Mouse (Mus musculus): Measurements from ENCODE around the gene Polr2j.

Gene Polr2j

GRCm38 (mm10) chr5:136115891-136116783 lies at the start of gene Polr2j:
Gene Polr2j, plus strand, starts transcription at chr5:136116631.
- peak; percentile 99 for DNase-seq (ENCODE audit: low read depth)

- no peak for DNase-seq (ENCODE audit: low read depth)
Measured at GRCm38 (mm10) chr5:136069411-136069810, 47.0 kb upstream of the Polr2j start.

GRCm38 (mm10) chr5:136073051-136073450 lies 43.4 kb upstream of the Polr2j start:
- no peak for DNase-seq (ENCODE audit: low read depth)

- DNase-seq (ENCODE audit: low read depth): no peak
Measured at GRCm38 (mm10) chr5:136073526-136073925, 42.9 kb upstream of the Polr2j start.

- DNase-seq (ENCODE audit: low read depth): no peak
Measured at GRCm38 (mm10) chr5:136075076-136075475, 41.4 kb upstream of the Polr2j start.

DNA sequence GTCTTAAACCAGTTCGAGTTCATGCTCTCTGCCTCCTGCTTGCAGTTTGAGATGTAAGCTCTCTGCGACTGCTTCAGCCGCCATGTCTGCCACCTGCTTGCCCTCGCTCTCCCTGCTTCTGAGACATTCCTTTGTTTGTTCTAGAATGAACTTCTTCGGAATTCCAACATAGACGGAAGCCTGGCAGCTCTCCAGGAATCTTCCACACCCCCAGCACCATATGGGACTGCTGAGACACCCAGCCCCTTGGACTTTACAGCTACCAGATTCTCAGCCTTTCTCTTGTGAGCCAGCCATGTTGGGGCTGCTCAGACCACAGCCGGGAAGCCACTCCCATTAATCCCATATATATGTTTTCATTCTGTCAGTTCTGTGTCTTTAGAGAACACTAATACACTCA lies 40.1 kb upstream of the Polr2j start:
- DNase-seq (ENCODE audit: low read depth): no peak

- no peak for DNase-seq (ENCODE audit: low read depth)
Measured at GRCm38 (mm10) chr5:136077001-136077550, 39.4 kb upstream of the Polr2j start.

DNA sequence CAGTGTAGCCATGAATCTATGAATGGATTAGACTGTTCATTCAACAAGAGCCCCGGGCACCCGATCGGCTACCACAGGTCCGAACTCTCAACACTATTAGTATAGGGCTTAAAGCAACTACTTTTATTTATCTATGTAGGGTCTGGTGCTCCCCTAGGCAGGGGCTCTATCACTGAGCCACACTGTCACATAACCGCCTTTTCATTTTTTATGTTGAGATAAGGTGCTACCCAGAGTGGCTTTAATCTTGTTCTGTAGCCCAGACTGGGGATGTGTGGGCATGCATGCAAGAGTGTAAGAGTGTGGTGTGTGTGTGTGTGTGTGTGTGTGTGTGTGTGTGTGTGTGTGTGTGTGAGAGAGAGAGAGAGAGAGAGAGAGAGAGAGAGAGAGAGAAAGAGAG lies 38.3 kb upstream of the Polr2j start:
- DNase-seq (ENCODE audit: low read depth): no peak

GRCm38 (mm10) chr5:136082345-136082744 lies 34.1 kb upstream of the Polr2j start:
- peak; percentile 64 for DNase-seq (ENCODE audit: low read depth)

GRCm38 (mm10) chr5:136083669-136084107 lies 32.7 kb upstream of the Polr2j start, which contains the start of gene Rasa4:
Gene Rasa4, plus strand, starts transcription at chr5:136083916.
- peak; percentile 97 for DNase-seq (ENCODE audit: low read depth)

DNA sequence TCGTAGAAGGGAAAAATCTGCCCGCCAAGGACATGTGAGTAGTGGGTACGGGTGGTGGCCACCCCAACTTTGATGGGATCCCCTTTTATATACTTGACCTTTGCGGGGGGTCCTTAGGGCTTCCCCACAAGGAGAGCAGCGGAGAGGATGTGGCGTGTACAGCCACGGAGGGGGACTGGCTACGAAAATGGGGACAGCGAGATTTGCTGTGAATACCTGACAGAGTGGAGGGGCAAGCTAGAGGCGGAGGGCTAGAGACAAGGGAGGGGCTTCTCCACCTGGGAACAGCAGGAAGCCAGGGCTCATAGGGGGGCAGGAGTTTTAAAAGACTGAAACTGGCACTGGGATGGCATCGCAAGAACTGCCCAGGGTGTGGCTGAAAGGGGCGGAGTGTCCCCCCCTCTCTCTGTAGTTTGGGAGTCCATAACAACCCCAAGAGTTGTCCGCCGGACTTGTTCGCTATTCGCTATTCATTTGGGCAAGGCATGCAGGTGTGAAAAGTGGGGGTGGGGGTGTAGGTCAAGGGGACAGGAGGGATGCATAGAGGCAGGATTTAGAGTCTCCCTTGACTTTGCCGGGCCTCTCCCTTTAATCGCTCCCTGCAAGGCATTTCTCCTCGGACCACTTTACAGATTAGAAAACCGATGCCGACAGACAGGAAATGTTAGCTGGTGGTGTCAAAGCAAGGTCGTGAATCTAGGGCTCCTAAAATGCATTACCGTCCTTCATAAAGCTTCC lies 32.1 kb upstream of the Polr2j start:
- no peak for DNase-seq (ENCODE audit: low read depth)

GRCm38 (mm10) chr5:136084891-136085651 lies 31.4 kb upstream of the Polr2j start:
- peak; percentile 66 for DNase-seq (ENCODE audit: low read depth)

- DNase-seq (ENCODE audit: low read depth): no peak
Measured at GRCm38 (mm10) chr5:136086290-136086689, 30.1 kb upstream of the Polr2j start.

GRCm38 (mm10) chr5:136088821-136089575 lies 27.4 kb upstream of the Polr2j start:
- no peak for DNase-seq (ENCODE audit: low read depth)

DNA sequence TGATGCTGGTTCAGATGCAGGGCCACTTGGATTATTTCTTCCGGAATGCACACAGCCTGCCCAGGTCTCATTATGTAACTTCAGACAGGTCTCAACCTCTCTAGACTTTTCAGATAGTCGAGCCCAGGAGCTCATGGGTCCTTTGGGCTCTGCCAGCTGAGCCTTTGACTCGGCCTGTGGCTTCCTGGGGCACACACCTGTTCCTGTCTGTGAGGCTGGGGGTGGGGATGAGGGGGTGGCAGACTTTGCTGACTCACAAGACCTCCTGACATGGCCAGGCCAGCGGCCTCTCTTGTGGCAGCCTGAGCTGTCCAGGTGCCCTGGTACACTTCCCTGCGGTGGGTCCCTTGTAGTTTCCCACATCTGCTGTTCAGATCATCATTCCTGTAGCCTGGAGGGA lies 24.5 kb upstream of the Polr2j start:
- DNase-seq (ENCODE audit: low read depth): no peak

GRCm38 (mm10) chr5:136094249-136095010 lies 22.0 kb upstream of the Polr2j start:
- DNase-seq (ENCODE audit: low read depth): no peak

GRCm38 (mm10) chr5:136095089-136095488 lies 21.3 kb upstream of the Polr2j start:
- DNase-seq (ENCODE audit: low read depth): no peak

- no peak for DNase-seq (ENCODE audit: low read depth)
Measured at GRCm38 (mm10) chr5:136098536-136098935, 17.9 kb upstream of the Polr2j start.

DNA sequence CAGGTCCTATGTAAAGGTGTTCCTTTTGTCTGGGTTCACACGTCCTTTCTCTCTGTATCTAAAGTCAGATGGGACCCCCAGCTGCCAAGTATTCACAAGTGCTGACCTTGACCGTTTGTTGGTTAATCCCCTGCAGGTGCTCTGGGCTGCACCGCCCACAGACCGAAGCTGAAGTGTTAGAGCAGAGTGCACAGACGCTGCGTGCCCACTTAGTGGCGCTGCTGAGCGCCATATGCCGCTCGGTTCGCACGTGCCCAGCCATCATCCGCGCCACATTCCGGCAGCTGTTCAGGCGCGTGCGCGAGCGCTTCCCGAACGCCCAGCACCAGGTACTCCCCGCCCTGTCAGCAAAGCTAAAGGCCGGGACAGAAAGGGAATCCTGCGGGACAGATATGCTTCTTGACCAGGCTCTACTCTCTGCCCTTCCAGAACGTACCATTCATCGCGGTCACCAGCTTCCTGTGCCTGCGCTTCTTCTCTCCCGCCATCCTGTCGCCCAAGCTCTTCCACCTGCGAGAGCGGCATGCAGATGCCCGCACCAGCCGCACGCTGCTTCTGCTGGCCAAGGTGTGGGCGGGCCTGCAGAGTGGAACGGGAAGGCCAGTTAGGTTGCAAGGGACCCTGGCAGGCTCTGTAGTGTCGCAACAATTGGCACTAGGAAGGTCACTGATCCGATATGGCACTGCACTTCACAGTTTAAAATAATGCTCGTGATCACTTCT lies 14.2 kb upstream of the Polr2j start:
- peak; percentile 85 for DNase-seq (ENCODE audit: low read depth)

- DNase-seq (ENCODE audit: low read depth): peak; percentile 74
Measured at GRCm38 (mm10) chr5:136104511-136104910, 11.9 kb upstream of the Polr2j start.
